Mouse (Mus musculus) frontal cortex, postnatal 14 days (tissue): ENCODE data around the gene Gm20721.
"Not testable (repeated sequence)": the region's sequence is repeated elsewhere in the genome, so short reads cannot be mapped to it uniquely, and the experiment has no call there.

Experiments used
- DNase-seq, 2 experiments: peaks; one replicate each; pipeline ENCODE4 v3.0.0; 2022; ENCODE audit warnings: low spot score in 2 of 2

Gene Gm20721

DNA sequence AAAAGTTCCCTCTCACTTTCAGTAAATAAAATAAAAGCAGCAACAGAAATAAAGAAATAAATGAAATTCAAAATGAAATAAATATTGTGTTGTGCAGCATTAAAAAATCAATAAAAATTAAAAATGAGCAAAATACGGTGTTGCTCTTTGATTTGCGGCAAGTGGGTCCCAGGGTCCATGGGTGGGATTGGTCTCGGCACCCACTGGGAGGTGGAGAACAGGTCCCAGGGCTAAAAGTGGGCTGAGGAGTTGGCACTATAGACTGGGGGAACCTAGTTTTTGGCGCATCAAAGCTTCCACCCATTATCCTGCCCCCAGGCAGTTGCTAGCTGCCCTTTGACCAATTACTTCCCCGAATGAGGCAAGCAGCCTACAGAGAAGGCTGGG is at the start of gene Gm20721:
Gm20721 (minus strand) TSS at position 101 of the 387 bp plus-strand sequence.
- DNase-seq: no peak

DNA sequence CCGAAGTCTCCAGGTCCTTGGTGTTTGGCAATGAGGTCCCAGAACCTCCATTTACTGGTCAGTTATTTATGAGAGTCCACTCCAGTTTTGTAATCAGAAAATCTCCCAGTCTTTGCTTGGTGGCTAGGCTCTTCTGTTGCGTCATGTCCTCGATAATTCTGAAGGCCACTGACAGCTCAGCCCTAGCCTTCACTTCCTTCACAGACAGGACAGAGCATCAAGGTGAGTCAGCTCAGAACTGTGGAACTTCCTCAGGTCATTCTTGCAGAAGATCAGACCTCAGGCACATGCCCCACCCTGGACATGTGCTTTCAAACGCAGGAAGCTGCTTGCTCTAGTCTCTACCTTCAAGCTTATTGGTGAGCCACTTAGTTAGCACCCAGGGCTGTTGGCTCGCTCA is 46.9 kb upstream of the Gm20721 start:
- no peak for DNase-seq

GRCm38 (mm10) chr2:174392554-174392953 is 46.0 kb upstream of the Gm20721 start:
- DNase-seq: no peak

DNA sequence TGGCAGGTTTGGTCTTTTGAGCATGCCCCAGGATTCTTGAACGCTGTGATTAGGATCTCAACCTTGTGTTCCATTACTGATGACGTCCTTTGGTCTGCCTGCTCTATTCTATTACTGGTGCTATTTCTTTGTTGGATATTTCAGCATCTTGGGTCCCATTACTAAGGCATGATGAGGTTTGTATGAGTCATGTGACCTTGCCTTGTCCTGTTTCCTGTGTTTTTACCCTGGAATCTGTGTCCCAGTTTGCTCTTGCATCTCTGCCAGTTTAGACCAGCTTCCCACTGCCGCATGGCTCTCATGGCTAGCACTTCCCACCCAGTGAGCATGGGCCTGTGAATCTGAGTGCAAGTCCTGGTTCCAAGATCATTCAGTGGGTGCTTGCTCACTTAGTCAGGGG is 45.4 kb upstream of the Gm20721 start:
- no peak for DNase-seq

GRCm38 (mm10) chr2:174381021-174381420 is 34.5 kb upstream of the Gm20721 start:
- DNase-seq: no peak

DNA sequence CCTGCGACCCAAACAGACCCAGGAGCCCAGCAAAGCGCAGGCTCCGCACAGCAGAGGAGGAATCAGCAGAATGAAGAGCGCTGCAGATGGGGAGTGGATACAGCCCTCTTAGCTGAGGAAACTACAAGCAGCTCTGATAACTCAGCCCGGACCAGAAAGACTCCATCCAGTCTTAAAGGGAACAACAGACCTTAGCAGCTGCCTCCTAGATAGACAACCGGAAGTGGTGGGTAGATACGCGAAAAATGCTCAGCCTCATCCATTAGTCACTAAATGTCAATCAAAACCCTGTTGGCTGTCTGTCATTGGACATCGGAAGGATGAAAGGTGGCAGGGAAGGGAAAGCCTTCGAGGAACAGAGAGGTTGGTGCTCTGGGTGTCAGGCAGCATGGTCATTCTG is 20.1 kb upstream of the Gm20721 start:
- no peak for DNase-seq

GRCm38 (mm10) chr2:174359656-174360055 is 13.1 kb upstream of the Gm20721 start:
- no peak for DNase-seq

- no peak for DNase-seq
Observed at GRCm38 (mm10) chr2:174358516-174358915, 12.0 kb upstream of the Gm20721 start.

DNA sequence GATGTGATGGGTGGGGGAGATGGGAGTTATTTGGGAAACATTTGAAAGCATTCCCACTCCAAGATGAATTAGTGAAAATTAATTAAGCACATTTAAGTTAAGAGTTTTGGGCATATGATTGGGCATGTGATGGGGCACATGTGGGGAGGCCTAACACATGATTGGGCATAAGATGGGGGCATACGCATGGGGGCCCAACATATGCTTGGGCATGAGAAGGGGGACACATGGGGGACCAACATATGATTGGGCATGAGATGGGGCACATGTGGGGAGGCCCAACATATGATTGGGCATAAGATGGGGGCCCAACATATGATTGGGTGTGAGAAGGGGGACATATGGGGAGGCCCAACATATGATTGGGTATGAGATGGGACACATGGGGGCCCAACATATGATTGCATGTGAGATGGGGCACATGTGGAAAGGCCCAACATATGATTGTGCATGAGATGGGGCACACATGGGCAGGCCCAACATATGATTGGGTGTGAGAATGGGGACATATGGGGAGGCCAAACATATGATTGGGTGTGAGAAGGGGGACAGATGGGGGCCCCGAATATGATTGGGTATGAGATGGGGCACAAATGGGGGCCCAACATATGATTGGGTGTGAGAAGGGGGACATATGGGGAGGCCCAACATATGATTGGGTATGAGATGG is 622 bp upstream of the Gm20721 start:
- not testable (repeated sequence) for DNase-seq

DNA sequence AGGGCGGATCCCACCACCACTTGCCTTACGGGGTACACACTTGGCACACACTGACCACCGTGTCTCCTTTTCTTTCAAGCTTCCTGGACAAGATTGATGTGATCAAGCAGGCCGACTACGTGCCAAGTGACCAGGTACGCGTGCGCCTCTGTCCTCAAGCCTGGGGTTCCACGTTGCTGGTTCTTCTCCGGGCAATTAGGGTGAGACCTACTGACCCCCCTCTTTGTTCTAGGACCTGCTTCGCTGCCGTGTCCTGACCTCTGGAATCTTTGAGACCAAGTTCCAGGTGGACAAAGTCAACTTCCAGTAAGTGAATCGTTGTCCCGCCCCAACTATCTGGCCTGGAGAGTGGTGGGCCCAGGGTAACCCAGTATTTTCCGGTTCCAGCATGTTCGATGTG is 1.5 kb downstream of the Gm20721 start:
- no peak for DNase-seq

DNA sequence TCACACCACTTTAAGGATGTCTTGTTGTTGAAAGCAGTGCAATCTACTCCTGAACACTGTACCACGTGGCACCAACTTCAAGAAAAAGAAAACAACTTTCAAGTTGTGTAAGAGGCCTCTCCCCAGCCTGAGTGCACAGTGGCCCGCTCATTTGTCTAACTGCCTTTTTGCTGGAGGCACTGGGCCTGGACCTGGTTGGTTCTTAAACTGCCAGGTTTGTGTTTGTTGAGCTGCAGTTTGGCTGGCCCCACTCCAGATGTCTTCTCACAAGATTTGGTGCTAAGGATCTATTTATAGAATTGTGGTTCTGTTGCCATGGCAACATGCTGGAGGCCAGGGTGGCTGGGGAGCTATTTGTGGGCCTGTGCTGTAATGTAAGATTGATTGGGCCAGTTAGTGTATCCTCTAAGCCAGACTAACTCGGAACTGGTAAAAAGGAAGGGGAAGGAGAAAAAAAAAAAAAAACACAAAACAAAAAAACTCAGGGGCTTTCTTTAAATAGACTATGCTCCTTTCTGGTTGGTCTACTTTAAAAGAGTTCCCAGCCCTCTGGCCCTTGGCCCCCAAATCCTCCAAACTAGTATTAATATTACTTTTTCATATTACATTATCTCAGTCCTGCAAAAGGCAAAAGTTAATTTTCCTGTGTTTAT is 2.4 kb downstream of the Gm20721 start:
- DNase-seq: peak; percentile 63 to 81

DNA sequence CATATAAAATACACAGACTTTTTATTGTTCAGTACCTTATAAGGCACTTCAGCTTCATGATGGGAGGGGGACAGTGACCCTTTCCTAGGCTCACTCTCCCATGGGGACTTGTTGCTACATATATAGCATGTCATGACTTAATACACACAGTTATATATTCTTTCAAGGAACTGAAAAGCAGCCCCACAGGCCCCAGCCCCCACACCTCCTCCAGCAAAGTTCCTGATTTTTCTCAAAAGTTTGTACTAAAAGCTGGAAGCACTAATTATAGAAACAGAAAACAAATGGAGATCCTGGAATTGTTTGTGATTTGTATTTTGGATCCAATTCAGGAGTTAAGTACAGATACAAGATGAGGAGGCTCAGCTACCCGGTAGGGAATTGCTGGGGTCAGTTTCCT is 2.9 kb downstream of the Gm20721 start:
- DNase-seq: no peak

GRCm38 (mm10) chr2:174342793-174343400 is 3.6 kb downstream of the Gm20721 start:
- DNase-seq: no peak

GRCm38 (mm10) chr2:174340893-174341580 is 5.5 kb downstream of the Gm20721 start:
- DNase-seq: no peak

DNA sequence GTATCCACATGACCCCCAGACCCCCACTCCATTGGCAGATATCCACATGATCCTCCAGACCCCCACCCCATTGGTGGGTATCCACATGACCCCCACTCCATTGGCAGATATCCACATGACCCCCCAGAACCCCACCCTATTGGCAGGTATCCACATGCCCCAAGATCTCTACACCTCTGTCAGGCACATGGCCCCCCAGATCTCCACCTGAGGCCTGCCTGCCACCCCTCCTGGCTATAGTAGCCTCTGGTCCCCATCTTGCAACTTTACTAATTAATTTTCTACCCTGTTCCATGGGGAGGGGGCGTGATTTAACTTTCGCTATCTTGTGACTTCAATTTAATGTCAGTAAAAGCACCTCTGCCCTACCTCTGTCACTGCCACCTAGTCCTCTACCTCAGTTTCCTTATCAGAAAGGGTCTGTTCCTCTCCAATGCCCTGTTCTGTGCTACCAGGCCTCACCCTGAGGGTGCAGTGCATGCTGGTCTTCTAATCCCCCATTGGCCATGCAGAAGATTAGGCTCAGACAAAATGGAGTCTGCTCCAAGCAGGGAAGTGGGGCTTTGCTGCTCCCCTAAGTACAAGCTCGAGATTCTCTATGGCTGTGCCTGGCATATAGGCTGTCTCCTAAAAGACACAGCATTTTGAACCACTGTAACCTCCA is 6.2 kb downstream of the Gm20721 start:
- DNase-seq: no peak

GRCm38 (mm10) chr2:174339701-174340100 is 6.8 kb downstream of the Gm20721 start:
- no peak for DNase-seq

DNA sequence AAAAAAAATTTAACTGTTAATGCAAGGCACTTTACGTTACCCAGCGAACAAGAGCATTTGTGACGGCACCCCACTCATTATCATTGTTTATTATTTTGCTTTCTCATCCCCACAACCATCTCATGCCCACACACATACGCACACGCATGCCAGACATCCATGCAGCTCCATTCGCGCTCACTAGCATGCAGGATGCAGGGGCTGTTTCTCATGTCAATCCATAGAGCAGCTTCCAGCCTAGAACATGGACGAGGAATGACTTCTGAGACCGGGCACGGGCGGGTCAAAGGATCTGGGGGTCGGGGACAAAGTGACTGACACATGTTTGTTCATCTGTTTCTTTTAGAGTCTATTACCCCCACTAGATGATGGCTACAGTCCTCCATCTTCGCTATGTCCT is 9.2 kb downstream of the Gm20721 start:
- no peak for DNase-seq

GRCm38 (mm10) chr2:174334415-174334814 is 12.1 kb downstream of the Gm20721 start:
- DNase-seq: no peak

GRCm38 (mm10) chr2:174333239-174333890 is 13.1 kb downstream of the Gm20721 start:
- no peak for DNase-seq

GRCm38 (mm10) chr2:174331282-174332030 is 15.1 kb downstream of the Gm20721 start:
- no peak for DNase-seq
